Mouse (Mus musculus): ENCODE results near the gene Fam50b.

- no peak for TF ChIP-seq MAFK (IDR thresholded peaks at IDR 0.05; ENCODE audit: insufficient read depth, low read depth, low read length)
- TF ChIP-seq ZNF384 (IDR thresholded peaks at IDR 0.05; ENCODE audit: low read depth, low read length): no peak
- TF ChIP-seq ZC3H11A (IDR thresholded peaks at IDR 0.05; ENCODE audit: borderline replicate concordance, low read depth, low read length): no peak
Measured at GRCm38 (mm10) chr13:34737968-34738698, 3.5 kb downstream of the Fam50b start.
